Mouse (Mus musculus): ENCODE results near the gene Tcf12. TPM values are rescaled to one million over a fixed set of nuclear protein-coding genes. Genes with fewer than 3 reads are reported as not detected.

Tcf12 gene
- polyA plus RNA-seq, 1 experiment from 2014 or later: 227 TPM

- H3K4me1 ChIP-seq (replicated peaks; ENCODE audit: control insufficient read depth, insufficient read depth, low read length): no peaks in the 10 kb centered on the region
- no peak for ATAC-seq (ENCODE audit: low FRiP score)
- H3K9me3 ChIP-seq (ENCODE audit: control insufficient read depth, low read length): no peaks in the 10 kb centered on the region
- H3K27ac ChIP-seq (ENCODE audit: low read depth, low read length): no peak overlapping the region
- no peak overlapping the region for H3K9ac ChIP-seq (ENCODE audit: low read depth, low read length)
- no peak overlapping the region for H3K4me2 ChIP-seq (replicated peaks; ENCODE audit: low read depth, low read length)
- no peak for DNase-seq (ENCODE audit: low spot score)
- no peak overlapping the region for H3K4me3 ChIP-seq (ENCODE audit: low read depth, low read length)
- H3K36me3 ChIP-seq (ENCODE audit: control insufficient read depth, insufficient read depth, low read length): no peaks in the 10 kb centered on the region
- H3K27me3 ChIP-seq (ENCODE audit: control insufficient read depth, insufficient read depth, low read length): no peaks in the 10 kb centered on the region
These were observed 71.5 kb downstream of the Tcf12 start for GRCm38 (mm10) chr9:72040156-72040555.

GRCm38 (mm10) chr9:72039369-72039768, 72.3 kb downstream of the Tcf12 start:
- Histone ChIP-seq H3K27ac (ENCODE audit: low read depth, low read length) (no peak overlapping the region), H3K9me3 (ENCODE audit: control insufficient read depth, low read length) (no peaks in the 10 kb centered on the region), H3K4me3 (ENCODE audit: low read depth, low read length) (no peak overlapping the region), H3K27me3 (ENCODE audit: control insufficient read depth, insufficient read depth, low read length) (no peaks in the 10 kb centered on the region), H3K4me1 (replicated peaks; ENCODE audit: control insufficient read depth, insufficient read depth, low read length) (no peaks in the 10 kb centered on the region), H3K9ac (ENCODE audit: low read depth, low read length) (no peak overlapping the region), H3K36me3 (ENCODE audit: control insufficient read depth, insufficient read depth, low read length) (no peaks in the 10 kb centered on the region), H3K4me2 (replicated peaks; ENCODE audit: low read depth, low read length) (no peak overlapping the region)
- no peak for ATAC-seq (ENCODE audit: low FRiP score)
- 93% methylated on average over 2 of the region's 2 CpGs for WGBS
- DNase-seq (ENCODE audit: low spot score): no peak

GRCm38 (mm10) chr9:72037059-72037516, 74.6 kb downstream of the Tcf12 start:
- no peak overlapping the region for H3K4me2 ChIP-seq (replicated peaks; ENCODE audit: low read depth, low read length)
- WGBS: 88% methylated on average over 2 of the region's 2 CpGs
- ATAC-seq (ENCODE audit: low FRiP score) (no peak), DNase-seq (ENCODE audit: low spot score) (no peak)
- H3K4me3 ChIP-seq (ENCODE audit: low read depth, low read length): no peak overlapping the region
- no peak overlapping the region for H3K27ac ChIP-seq (ENCODE audit: low read depth, low read length)
- no peaks in the 10 kb centered on the region for H3K36me3 ChIP-seq (ENCODE audit: control insufficient read depth, insufficient read depth, low read length)
- no peaks in the 10 kb centered on the region for H3K9me3 ChIP-seq (ENCODE audit: control insufficient read depth, low read length)
- H3K4me1 ChIP-seq (replicated peaks; ENCODE audit: control insufficient read depth, insufficient read depth, low read length): no peaks in the 10 kb centered on the region
- no peaks in the 10 kb centered on the region for H3K27me3 ChIP-seq (ENCODE audit: control insufficient read depth, insufficient read depth, low read length)
- no peak overlapping the region for H3K9ac ChIP-seq (ENCODE audit: low read depth, low read length)

GRCm38 (mm10) chr9:72036257-72036656, 75.4 kb downstream of the Tcf12 start:
- 96% methylated on average over 3 of the region's 3 CpGs for WGBS
- no peaks in the 10 kb centered on the region for H3K27me3 ChIP-seq (ENCODE audit: control insufficient read depth, insufficient read depth, low read length)
- DNase-seq (ENCODE audit: low spot score): no peak
- ATAC-seq (ENCODE audit: low FRiP score): no peak
- no peak overlapping the region for H3K9ac ChIP-seq (ENCODE audit: low read depth, low read length)
- no peak overlapping the region for H3K4me3 ChIP-seq (ENCODE audit: low read depth, low read length)
- no peaks in the 10 kb centered on the region for H3K9me3 ChIP-seq (ENCODE audit: control insufficient read depth, low read length)
- H3K4me1 ChIP-seq (replicated peaks; ENCODE audit: control insufficient read depth, insufficient read depth, low read length): no peaks in the 10 kb centered on the region
- H3K36me3 ChIP-seq (ENCODE audit: control insufficient read depth, insufficient read depth, low read length): no peaks in the 10 kb centered on the region
- no peak overlapping the region for H3K27ac ChIP-seq (ENCODE audit: low read depth, low read length)
- H3K4me2 ChIP-seq (replicated peaks; ENCODE audit: low read depth, low read length): no peak overlapping the region

GRCm38 (mm10) chr9:72033271-72033670, 78.4 kb downstream of the Tcf12 start:
- H3K4me2 ChIP-seq (replicated peaks; ENCODE audit: low read depth, low read length): no peak overlapping the region
- no peaks in the 10 kb centered on the region for H3K27me3 ChIP-seq (ENCODE audit: control insufficient read depth, insufficient read depth, low read length)
- WGBS: 97% methylated on average over 2 of the region's 2 CpGs
- H3K4me1 ChIP-seq (replicated peaks; ENCODE audit: control insufficient read depth, insufficient read depth, low read length): no peaks in the 10 kb centered on the region
- H3K9ac ChIP-seq (ENCODE audit: low read depth, low read length): no peak overlapping the region
- no peak overlapping the region for H3K27ac ChIP-seq (ENCODE audit: low read depth, low read length)
- H3K4me3 ChIP-seq (ENCODE audit: low read depth, low read length): no peak overlapping the region
- no peaks in the 10 kb centered on the region for H3K9me3 ChIP-seq (ENCODE audit: control insufficient read depth, low read length)
- no peak for DNase-seq (ENCODE audit: low spot score)
- no peak for ATAC-seq (ENCODE audit: low FRiP score)
- no peaks in the 10 kb centered on the region for H3K36me3 ChIP-seq (ENCODE audit: control insufficient read depth, insufficient read depth, low read length)

- Histone ChIP-seq H3K27me3 (ENCODE audit: control insufficient read depth, insufficient read depth, low read length) (no peaks in the 10 kb centered on the region), H3K9ac (ENCODE audit: low read depth, low read length) (no peak overlapping the region), H3K9me3 (ENCODE audit: control insufficient read depth, low read length) (no peaks in the 10 kb centered on the region), H3K4me3 (ENCODE audit: low read depth, low read length) (no peak overlapping the region), H3K4me1 (replicated peaks; ENCODE audit: control insufficient read depth, insufficient read depth, low read length) (no peaks in the 10 kb centered on the region), H3K36me3 (ENCODE audit: control insufficient read depth, insufficient read depth, low read length) (no peaks in the 10 kb centered on the region), H3K27ac (ENCODE audit: low read depth, low read length) (no peak overlapping the region), H3K4me2 (replicated peaks; ENCODE audit: low read depth, low read length) (no peak overlapping the region)
- ATAC-seq (ENCODE audit: low FRiP score) (no peak), DNase-seq (ENCODE audit: low spot score) (no peak)
These were observed 81.4 kb downstream of the Tcf12 start for GRCm38 (mm10) chr9:72030274-72030673.

GRCm38 (mm10) chr9:72029601-72030000, 82.1 kb downstream of the Tcf12 start:
- Histone ChIP-seq H3K4me2 (replicated peaks; ENCODE audit: low read depth, low read length) (no peak overlapping the region), H3K27me3 (ENCODE audit: control insufficient read depth, insufficient read depth, low read length) (no peaks in the 10 kb centered on the region), H3K27ac (ENCODE audit: low read depth, low read length) (no peak overlapping the region), H3K9ac (ENCODE audit: low read depth, low read length) (no peak overlapping the region), H3K36me3 (ENCODE audit: control insufficient read depth, insufficient read depth, low read length) (no peaks in the 10 kb centered on the region), H3K4me1 (replicated peaks; ENCODE audit: control insufficient read depth, insufficient read depth, low read length) (no peaks in the 10 kb centered on the region), H3K4me3 (ENCODE audit: low read depth, low read length) (no peak overlapping the region), H3K9me3 (ENCODE audit: control insufficient read depth, low read length) (no peaks in the 10 kb centered on the region)
- ATAC-seq (ENCODE audit: low FRiP score) (no peak), DNase-seq (ENCODE audit: low spot score) (no peak)
- WGBS: 90% methylated on average over 1 of the region's 1 CpGs

GRCm38 (mm10) chr9:72023274-72023673, 88.4 kb downstream of the Tcf12 start:
- Histone ChIP-seq H3K9ac (ENCODE audit: low read depth, low read length) (no peak overlapping the region), H3K4me1 (replicated peaks; ENCODE audit: control insufficient read depth, insufficient read depth, low read length) (no peaks in the 10 kb centered on the region), H3K27me3 (ENCODE audit: control insufficient read depth, insufficient read depth, low read length) (no peaks in the 10 kb centered on the region), H3K27ac (ENCODE audit: low read depth, low read length) (no peak overlapping the region), H3K4me2 (replicated peaks; ENCODE audit: low read depth, low read length) (no peak overlapping the region), H3K4me3 (ENCODE audit: low read depth, low read length) (no peak overlapping the region), H3K36me3 (ENCODE audit: control insufficient read depth, insufficient read depth, low read length) (no peaks in the 10 kb centered on the region), H3K9me3 (ENCODE audit: control insufficient read depth, low read length) (no peaks in the 10 kb centered on the region)
- ATAC-seq (ENCODE audit: low FRiP score) (no peak), DNase-seq (ENCODE audit: low spot score) (no peak)
- WGBS: 90% methylated on average over 5 of the region's 5 CpGs

- Histone ChIP-seq H3K27ac (ENCODE audit: low read depth, low read length) (no peak overlapping the region), H3K4me1 (replicated peaks; ENCODE audit: control insufficient read depth, insufficient read depth, low read length) (no peaks in the 10 kb centered on the region), H3K4me2 (replicated peaks; ENCODE audit: low read depth, low read length) (no peak overlapping the region), H3K9ac (ENCODE audit: low read depth, low read length) (no peak overlapping the region), H3K9me3 (ENCODE audit: control insufficient read depth, low read length) (no peaks in the 10 kb centered on the region), H3K27me3 (ENCODE audit: control insufficient read depth, insufficient read depth, low read length) (no peaks in the 10 kb centered on the region), H3K4me3 (ENCODE audit: low read depth, low read length) (no peak overlapping the region), H3K36me3 (ENCODE audit: control insufficient read depth, insufficient read depth, low read length) (no peaks in the 10 kb centered on the region)
- DNase-seq (ENCODE audit: low spot score) (no peak), ATAC-seq (ENCODE audit: low FRiP score) (no peak)
- 91% methylated on average over 3 of the region's 3 CpGs for WGBS
These were observed 90.2 kb downstream of the Tcf12 start for GRCm38 (mm10) chr9:72021512-72021911.
